Mouse (Mus musculus) layer of hippocampus, postnatal 14 days (tissue): ENCODE measurements around the gene Grm8. TPM values are rescaled to one million over a fixed set of nuclear protein-coding genes. Genes with fewer than 3 reads are reported as not detected.
A peak's percentile ranks its signal among the peaks of the same experiment; 100 is the strongest.

Experiments used
- DNase-seq, 2 experiments: peaks; one replicate each; pipeline ENCODE4 v3.0.0; 2021 to 2022; ENCODE audit warnings: low spot score in 2 of 2, mixed read lengths in 1 of 2
- microRNA-seq, 2 experiments: library from miRNA; unstranded; fragments of <30 nt; microRNA quantifications; one replicate each; pipeline ENCODE4 v1.2.0; 2021
- total RNA-seq, 2 experiments: library from RNA; stranded (reverse); gene quantifications; 2 replicates each; pipeline ENCODE4 v1.2.3; 2021

Grm8 gene
- total RNA-seq, 2 experiments from 2014 or later = 3.4 to 5.5 TPM

DNA sequence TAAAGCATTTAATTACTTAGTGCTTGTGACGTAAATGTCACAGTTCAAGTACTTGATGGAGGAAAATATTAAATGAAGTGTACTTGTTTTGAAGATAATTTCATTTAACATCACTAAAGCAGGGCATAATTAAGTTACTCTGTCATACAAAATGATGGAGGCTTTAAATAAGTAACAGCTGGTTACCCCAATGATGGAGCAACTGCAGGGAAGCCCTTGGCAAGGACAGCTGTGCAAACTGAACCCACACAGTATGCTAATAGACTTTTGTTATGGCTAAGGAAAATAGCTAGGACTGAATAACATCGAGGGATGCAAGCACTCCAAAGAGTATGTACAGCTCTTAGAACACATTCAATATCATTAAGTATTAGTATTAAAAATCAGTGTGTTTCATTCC lies 829.6 kb downstream of the Grm8 start:
- DNase-seq = no peak

DNA sequence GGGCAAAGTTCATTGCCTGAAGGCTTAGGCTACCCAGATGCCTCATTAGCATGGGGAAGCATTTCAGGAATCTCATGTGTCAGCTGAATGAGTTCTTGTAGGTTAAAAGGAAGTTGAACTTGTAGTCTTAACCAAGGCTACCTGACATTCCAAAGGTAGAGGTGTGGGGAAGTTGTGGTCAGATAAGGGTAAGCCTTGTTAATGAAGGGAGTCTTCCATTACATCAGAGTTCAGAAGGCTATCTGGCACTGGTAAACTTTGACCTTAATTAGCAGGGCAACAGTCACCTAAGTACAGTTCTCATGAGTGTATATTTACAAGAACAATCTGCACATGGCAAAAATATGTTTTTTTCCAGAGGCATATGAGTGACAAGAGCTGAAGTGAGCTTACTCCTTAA lies 870.0 kb downstream of the Grm8 start:
- DNase-seq = no peak

DNA sequence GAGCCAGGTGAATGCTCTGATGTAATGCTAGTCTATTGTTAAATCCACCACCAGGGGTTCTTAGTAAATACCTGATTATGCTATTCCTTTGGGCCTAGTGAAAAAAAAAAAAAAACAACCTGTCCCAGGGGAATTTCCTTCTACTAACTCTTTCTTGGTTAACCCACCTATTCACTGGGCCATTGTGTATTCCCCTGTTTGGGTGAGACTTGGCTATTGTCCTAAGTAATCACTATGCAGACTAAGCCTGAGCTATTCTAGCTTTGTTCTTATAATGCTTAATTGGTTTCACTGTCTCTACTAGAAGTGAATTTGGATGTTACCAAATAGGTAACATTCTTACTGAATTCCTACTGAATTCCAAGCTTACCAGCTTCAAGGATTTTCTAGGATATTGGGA lies 872.4 kb downstream of the Grm8 start:
- DNase-seq = no peak

DNA sequence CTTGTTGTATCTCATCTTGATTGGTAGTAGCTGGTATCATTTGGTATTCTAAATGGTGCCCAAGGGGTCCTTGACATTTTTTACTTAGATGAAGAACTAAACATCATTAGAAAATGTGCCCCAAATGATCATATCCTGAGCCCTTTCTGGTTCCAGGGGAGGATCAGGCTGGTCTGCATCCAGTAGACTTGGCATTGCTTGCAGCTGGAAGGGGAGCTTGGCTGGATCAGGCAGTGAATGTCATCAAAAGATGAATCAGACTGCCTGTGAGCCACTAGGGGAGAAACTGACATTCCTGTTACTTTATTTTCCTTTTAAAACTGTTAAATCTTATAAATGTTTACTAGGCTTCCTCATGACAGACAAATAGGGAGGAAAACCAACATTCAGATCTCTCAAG lies 894.6 kb downstream of the Grm8 start:
- peak in 1 of 2 experiments; percentile 3 for DNase-seq

DNA sequence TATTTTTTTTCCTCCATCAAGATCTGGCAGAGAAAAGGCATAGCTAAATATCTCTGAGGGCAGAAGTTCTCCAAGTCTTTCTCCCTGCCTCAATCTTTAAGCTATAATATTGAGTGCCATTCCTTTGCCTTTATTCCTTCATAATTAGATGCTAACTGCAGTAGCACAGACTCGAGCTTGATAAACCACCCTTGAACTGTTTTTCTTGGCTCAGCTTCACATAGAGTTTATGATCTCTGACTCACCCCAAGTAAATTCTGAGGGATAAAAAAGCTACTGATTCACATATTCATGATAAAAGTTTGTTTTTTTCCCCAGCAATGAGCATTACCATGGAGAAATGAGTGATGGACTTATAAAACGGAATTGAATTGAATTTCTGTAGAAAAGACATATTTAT lies 895.0 kb downstream of the Grm8 start:
- no peak for DNase-seq

Small RNA genes within 50 kb of the gene (microRNA-seq; reads per million reads assigned to microRNA genes)
- 18.3 to 26.3 reads per million in 2 experiments for gene Mir592
